In the genomic region with DNA sequence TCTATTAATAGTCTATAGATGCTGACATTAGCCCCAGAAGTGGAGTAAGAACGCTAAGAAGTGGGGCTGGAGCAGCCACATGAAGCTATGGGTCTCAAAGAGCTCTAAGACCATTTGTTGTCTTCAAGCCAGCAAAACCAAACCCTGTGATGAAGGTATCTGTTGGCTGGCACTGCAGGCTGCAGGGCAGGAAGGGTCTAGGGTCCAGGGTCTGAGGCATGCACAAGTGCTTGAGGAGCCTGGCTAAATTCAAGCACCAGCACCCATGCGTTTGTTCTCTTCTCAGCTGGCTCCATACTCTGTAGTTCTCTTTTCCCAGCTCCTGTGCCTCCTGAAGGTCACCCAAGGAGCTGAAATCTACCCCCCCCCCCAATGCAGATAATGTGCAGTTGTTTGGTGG, we compare ENCODE assay signal across 9 mouse cellular contexts. TPM values are rescaled to one million over a fixed set of nuclear protein-coding genes. Genes with fewer than 3 reads are reported as not detected.
DNase-seq lines count a peak whose midpoint lies in the region; ATAC-seq and TF ChIP-seq lines count a peak whose summit lies in the region.
"Had no signal": no experiment of that assay in that cellular context is flagged by ENCODE, and none has a peak within 500 bp of the region (broad histone marks: within the 10 kb centered on the region; RNA-seq: fewer than 3 reads in every experiment).

No protein-coding gene starts in this region.

- peaks cover 36% of the 10 kb centered on the region for H3K4me1 ChIP-seq in kidney, embryonic 15.5 days
- peaks cover 28% of the 10 kb centered on the region for H3K4me1 ChIP-seq in embryonic facial prominence, embryonic 10.5 days
- H3K4me1 ChIP-seq in forebrain, postnatal 0 days (ENCODE audit: insufficient read depth) = peaks cover 7% of the 10 kb centered on the region
- H3K4me1 ChIP-seq in liver, embryonic 16.5 days (ENCODE audit: control insufficient read depth, low read depth, low read length) = peaks cover 32% of the 10 kb centered on the region

- H3K9ac ChIP-seq in kidney, embryonic 15.5 days = no peak overlapping the region
- H3K9ac ChIP-seq in forebrain, postnatal 0 days = no peak overlapping the region
- no peak overlapping the region; the same call in 1 of the 2 replicates for H3K9ac ChIP-seq in liver, embryonic 16.5 days (ENCODE audit: low read depth, low read length)

- WGBS in kidney, embryonic 15.5 days = 61% methylated on average over 2 of the region's 2 CpGs
- 76% methylated on average over 2 of the region's 2 CpGs for WGBS in embryonic facial prominence, embryonic 10.5 days
- 70% methylated on average over 2 of the region's 2 CpGs for WGBS in forebrain, postnatal 0 days
- whole genome bisulfite sequencing in liver, embryonic 16.5 days (ENCODE audit: insufficient replicate concordance) = 45% methylated on average over 2 of the region's 2 CpGs

- ATAC-seq in kidney, embryonic 15.5 days (replicated peaks; ENCODE audit: low FRiP score) = no peak
- no peak for ATAC-seq in forebrain, postnatal 0 days
- no peak for ATAC-seq in liver, embryonic 16.5 days (ENCODE audit: low read depth)

- peaks cover 75% of the 10 kb centered on the region for H3K36me3 ChIP-seq in kidney, embryonic 15.5 days
- H3K36me3 ChIP-seq in embryonic facial prominence, embryonic 10.5 days (replicated peaks) = peaks cover 73% of the 10 kb centered on the region
- H3K36me3 ChIP-seq in forebrain, postnatal 0 days (ENCODE audit: insufficient read depth) = peaks cover 39% of the 10 kb centered on the region
- peaks cover under 1% of the 10 kb centered on the region for H3K36me3 ChIP-seq in liver, embryonic 16.5 days (ENCODE audit: control insufficient read depth, insufficient read depth)

- H3K9me3 ChIP-seq in kidney, embryonic 15.5 days (replicated peaks) = no peaks in the 10 kb centered on the region
- no peaks in the 10 kb centered on the region for H3K9me3 ChIP-seq in embryonic facial prominence, embryonic 10.5 days
- H3K9me3 ChIP-seq in forebrain, postnatal 0 days (ENCODE audit: low read length) = no peaks in the 10 kb centered on the region
- no peaks in the 10 kb centered on the region for H3K9me3 ChIP-seq in liver, embryonic 16.5 days (replicated peaks; ENCODE audit: control insufficient read depth, low read length)
- H3K9me3 ChIP-seq: neural tube, embryonic 12.5 days had no signal

- H3K27me3 ChIP-seq in kidney, embryonic 15.5 days = no peaks in the 10 kb centered on the region
- H3K27me3 ChIP-seq in embryonic facial prominence, embryonic 10.5 days (replicated peaks; ENCODE audit: low read depth, poor library complexity, severe bottlenecking) = no peaks in the 10 kb centered on the region
- no peaks in the 10 kb centered on the region for H3K27me3 ChIP-seq in forebrain, postnatal 0 days (ENCODE audit: insufficient read depth, low read length)
- no peaks in the 10 kb centered on the region for H3K27me3 ChIP-seq in liver, embryonic 16.5 days (ENCODE audit: control insufficient read depth, insufficient read depth, low read depth, low read length)
- H3K27me3 ChIP-seq: neural tube, embryonic 12.5 days had no signal

- H3K4me3 ChIP-seq in kidney, embryonic 15.5 days (replicated peaks) = no peak overlapping the region
- H3K4me3 ChIP-seq in embryonic facial prominence, embryonic 10.5 days = peak overlapping the region; percentile 96; the same call in 1 of the 2 replicates
- H3K4me3 ChIP-seq in forebrain, postnatal 0 days (ENCODE audit: low read depth, low read length) = no peak overlapping the region
- peak overlapping the region; percentile 84; the same call in 1 of the 2 replicates for H3K4me3 ChIP-seq in liver, embryonic 16.5 days (ENCODE audit: low read depth, low read length)

- no peak for DNase-seq in kidney, adult 18-20 months
- no peak for DNase-seq in embryonic facial prominence, embryonic 10.5 days (ENCODE audit: low spot score)
- DNase-seq in forebrain, postnatal 0 days = no peak
- DNase-seq in layer of hippocampus, postnatal 14 days (ENCODE audit: low spot score in 2 of 2) = no peak
- no peak for DNase-seq in c-Kit-positive CD71-positive TER-119-positive erythroid progenitor cells, embryonic 14.5 days (ENCODE audit: low spot score)
- DNase-seq in layer of hippocampus, postnatal 25 days (ENCODE audit: extremely low spot score in 1 of 2, low spot score in 1 of 2) = no peak

- TF ChIP-seq CTCF in forebrain, postnatal 0 days (IDR thresholded peaks at IDR 0.05; ENCODE audit: low read depth) = no peak

- H3K27ac ChIP-seq in kidney, embryonic 15.5 days = peak overlapping the region; percentile 49
- H3K27ac ChIP-seq in embryonic facial prominence, embryonic 10.5 days (replicated peaks) = peak overlapping the region; percentile 97
- H3K27ac ChIP-seq in forebrain, postnatal 0 days (ENCODE audit: low read depth, low read length) = no peak overlapping the region
- H3K27ac ChIP-seq in liver, embryonic 16.5 days (ENCODE audit: low read length) = peak overlapping the region; percentile 86

- H3K4me2 ChIP-seq in kidney, embryonic 15.5 days = no peak overlapping the region; the same call in 1 of the 2 replicates
- peak overlapping the region; percentile 82; the same call in 1 of the 2 replicates for H3K4me2 ChIP-seq in forebrain, postnatal 0 days (ENCODE audit: low read depth)
- H3K4me2 ChIP-seq in liver, embryonic 16.5 days (ENCODE audit: low read depth, low read length) = peak overlapping the region; percentile 77; the same call in 1 of the 2 replicates

RNA-seq across cellular contexts. Expression of gene Ndst2, which starts 0.7 kb away (rescaled TPM):
- 27.3 and 31.6 TPM in 2 replicates for polyA plus RNA-seq in kidney, embryonic 15.5 days (2015; fragmentation: Nextera tagmentation; extraction: Ambion mirVana)
- polyA plus RNA-seq in embryonic facial prominence, embryonic 10.5 days (2016; fragmentation: Nextera tagmentation; extraction: Ambion mirVana) = 24.4 and 25.6 TPM in 2 replicates
- total RNA-seq in forebrain, postnatal 0 days (2014; rRNA removed) = 16.3 and 25.0 TPM in 2 replicates
- polyA plus RNA-seq in forebrain, postnatal 0 days (2015; fragmentation: Nextera tagmentation; extraction: Ambion mirVana) = 6.7 and 11.2 TPM in 2 replicates
- polyA plus RNA-seq in liver, embryonic 16.5 days (2015; fragmentation: Nextera tagmentation; extraction: Ambion mirVana) = 14.5 and 16.7 TPM in 2 replicates
- 10 to 100 TPM; 14.3 to 18.1 TPM for total RNA-seq in layer of hippocampus, postnatal 14 days (2021)
- 10 to 100 TPM; 15.3 to 19.3 TPM for total RNA-seq in layer of hippocampus, postnatal 25 days (2021)

RNA-seq across cellular contexts. Expression of gene Zswim8, which starts 27.7 kb away (rescaled TPM):
- polyA plus RNA-seq in kidney, embryonic 15.5 days (2015; fragmentation: Nextera tagmentation; extraction: Ambion mirVana) = 28.7 and 30.6 TPM in 2 replicates
- polyA plus RNA-seq in embryonic facial prominence, embryonic 10.5 days (2016; fragmentation: Nextera tagmentation; extraction: Ambion mirVana) = 34.2 and 36.3 TPM in 2 replicates
- total RNA-seq in forebrain, postnatal 0 days (2014; rRNA removed) = 112 and 162 TPM in 2 replicates
- 24.6 and 28.2 TPM in 2 replicates for polyA plus RNA-seq in forebrain, postnatal 0 days (2015; fragmentation: Nextera tagmentation; extraction: Ambion mirVana)
- polyA plus RNA-seq in liver, embryonic 16.5 days (2015; fragmentation: Nextera tagmentation; extraction: Ambion mirVana) = 6.1 and 6.3 TPM in 2 replicates
- total RNA-seq in layer of hippocampus, postnatal 14 days (2021) = 100 to 1,000 TPM; 142 to 161 TPM
- 100 to 1,000 TPM; 151 to 180 TPM for total RNA-seq in layer of hippocampus, postnatal 25 days (2021)

RNA-seq across cellular contexts. Expression of gene Chchd1, which starts 32.2 kb away (rescaled TPM):
- 201 and 215 TPM in 2 replicates for polyA plus RNA-seq in kidney, embryonic 15.5 days (2015; fragmentation: Nextera tagmentation; extraction: Ambion mirVana)
- polyA plus RNA-seq in embryonic facial prominence, embryonic 10.5 days (2016; fragmentation: Nextera tagmentation; extraction: Ambion mirVana) = 253 and 263 TPM in 2 replicates
- total RNA-seq in forebrain, postnatal 0 days (2014; rRNA removed) = 238 and 257 TPM in 2 replicates
- 222 and 300 TPM in 2 replicates for polyA plus RNA-seq in forebrain, postnatal 0 days (2015; fragmentation: Nextera tagmentation; extraction: Ambion mirVana)
- 80.3 and 86.5 TPM in 2 replicates for polyA plus RNA-seq in liver, embryonic 16.5 days (2015; fragmentation: Nextera tagmentation; extraction: Ambion mirVana)
- total RNA-seq in layer of hippocampus, postnatal 14 days (2021) = 10 to 100 TPM; 48.4 to 51.8 TPM
- total RNA-seq in layer of hippocampus, postnatal 25 days (2021) = 10 to 100 TPM; 47.3 to 50.3 TPM

RNA-seq across cellular contexts. Expression of gene Fut11, which starts 40.3 kb away (rescaled TPM):
- 28.5 and 29.2 TPM in 2 replicates for polyA plus RNA-seq in kidney, embryonic 15.5 days (2015; fragmentation: Nextera tagmentation; extraction: Ambion mirVana)
- polyA plus RNA-seq in embryonic facial prominence, embryonic 10.5 days (2016; fragmentation: Nextera tagmentation; extraction: Ambion mirVana) = 20.2 and 20.9 TPM in 2 replicates
- 11.2 and 17.9 TPM in 2 replicates for total RNA-seq in forebrain, postnatal 0 days (2014; rRNA removed)
- polyA plus RNA-seq in forebrain, postnatal 0 days (2015; fragmentation: Nextera tagmentation; extraction: Ambion mirVana) = 14.0 and 20.7 TPM in 2 replicates
- 5.0 and 5.4 TPM in 2 replicates for polyA plus RNA-seq in liver, embryonic 16.5 days (2015; fragmentation: Nextera tagmentation; extraction: Ambion mirVana)
- total RNA-seq in layer of hippocampus, postnatal 14 days (2021) = 10 to 100 TPM; 18.2 to 18.5 TPM
- 10 to 100 TPM; 15.6 to 16.0 TPM for total RNA-seq in layer of hippocampus, postnatal 25 days (2021)

RNA-seq across cellular contexts. Expression of gene Camk2g, which starts 58.8 kb away (rescaled TPM):
- polyA plus RNA-seq in kidney, embryonic 15.5 days (2015; fragmentation: Nextera tagmentation; extraction: Ambion mirVana) = 39.6 and 48.4 TPM in 2 replicates
- 43.9 and 50.6 TPM in 2 replicates for polyA plus RNA-seq in embryonic facial prominence, embryonic 10.5 days (2016; fragmentation: Nextera tagmentation; extraction: Ambion mirVana)
- 137 and 145 TPM in 2 replicates for total RNA-seq in forebrain, postnatal 0 days (2014; rRNA removed)
- 165 and 231 TPM in 2 replicates for polyA plus RNA-seq in forebrain, postnatal 0 days (2015; fragmentation: Nextera tagmentation; extraction: Ambion mirVana)
- 4.1 and 5.2 TPM in 2 replicates for polyA plus RNA-seq in liver, embryonic 16.5 days (2015; fragmentation: Nextera tagmentation; extraction: Ambion mirVana)
- total RNA-seq in layer of hippocampus, postnatal 14 days (2021) = 100 to 1,000 TPM; 186 to 188 TPM
- total RNA-seq in layer of hippocampus, postnatal 25 days (2021) = 100 to 1,000 TPM; 205 to 212 TPM

Comparison
In these comparisons a context has a peak if more than half of its experiments do, and no peak if none do; other contexts are left out.
1. H3K4me3 ChIP-seq: peak in embryonic facial prominence, embryonic 10.5 days (single experiment) and liver, embryonic 16.5 days (single experiment); none in kidney, embryonic 15.5 days (single experiment) and forebrain, postnatal 0 days (single experiment).